Mouse (Mus musculus) spleen, adult 18-20 months (tissue): ENCODE data around the gene Xkr8.
A peak's percentile ranks its signal among the peaks of the same experiment; 100 is the strongest.
"Not testable (repeated sequence)": the region's sequence is repeated elsewhere in the genome, so short reads cannot be mapped to it uniquely, and the experiment has no call there.

Experiments used
- DNase-seq, 2 experiments: peaks; one replicate each; pipeline ENCODE4 v3.0.0; 2022; ENCODE audit warnings: mixed read lengths in 2 of 2

The Xkr8 gene

DNA sequence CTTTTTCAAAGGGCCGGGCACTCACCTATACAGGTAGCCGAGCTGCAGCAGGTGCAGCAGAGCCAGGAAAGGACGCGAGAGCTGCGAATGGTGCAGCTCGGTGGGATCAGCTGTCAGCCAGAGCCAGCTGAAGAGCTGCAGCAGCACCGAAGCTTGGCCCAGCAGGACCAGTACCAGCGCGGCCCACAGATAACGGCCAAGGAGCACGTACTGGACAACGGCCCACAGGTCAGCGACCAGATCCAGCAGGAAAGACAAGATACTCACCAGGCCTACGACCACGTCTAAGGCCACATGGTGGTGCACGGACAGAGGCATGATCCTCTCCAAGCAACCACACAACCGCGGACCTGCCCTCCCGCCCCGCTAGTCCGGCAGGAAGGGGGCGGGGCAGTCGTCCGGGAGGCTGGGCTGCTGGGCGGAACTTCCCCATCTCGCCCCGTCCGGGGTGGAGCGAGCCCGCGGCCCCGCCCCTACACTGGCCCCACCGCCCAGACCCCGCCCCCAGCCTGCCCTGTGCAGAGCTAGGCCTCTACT, at the start of gene Xkr8:
Gene Xkr8, minus strand, starts transcription at position 399 of the 537 bp plus-strand sequence.
- DNase-seq, result peak; percentile 89 to 97

DNA sequence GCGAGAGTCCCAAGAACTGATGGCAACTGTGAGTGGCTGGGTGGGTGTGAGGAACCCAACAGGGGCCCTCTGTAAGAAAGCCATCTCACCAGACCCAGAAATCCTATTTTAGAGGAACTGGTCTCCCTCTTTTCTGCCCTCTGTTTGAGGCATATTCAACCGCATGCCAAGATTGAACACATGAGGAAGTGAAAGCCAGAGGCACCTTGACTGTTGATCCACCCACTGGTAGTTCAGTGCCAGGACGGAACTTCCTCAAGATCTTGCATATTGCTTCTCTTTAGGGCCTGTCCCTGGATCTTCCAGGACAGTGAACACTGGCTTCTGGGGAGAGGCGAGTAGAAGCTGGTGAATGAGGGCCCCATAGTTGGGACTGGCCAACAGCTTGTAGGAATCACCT, 47.9 kb upstream of the Xkr8 start:
- peak in 1 of 2 experiments; percentile 24 for DNase-seq

DNA sequence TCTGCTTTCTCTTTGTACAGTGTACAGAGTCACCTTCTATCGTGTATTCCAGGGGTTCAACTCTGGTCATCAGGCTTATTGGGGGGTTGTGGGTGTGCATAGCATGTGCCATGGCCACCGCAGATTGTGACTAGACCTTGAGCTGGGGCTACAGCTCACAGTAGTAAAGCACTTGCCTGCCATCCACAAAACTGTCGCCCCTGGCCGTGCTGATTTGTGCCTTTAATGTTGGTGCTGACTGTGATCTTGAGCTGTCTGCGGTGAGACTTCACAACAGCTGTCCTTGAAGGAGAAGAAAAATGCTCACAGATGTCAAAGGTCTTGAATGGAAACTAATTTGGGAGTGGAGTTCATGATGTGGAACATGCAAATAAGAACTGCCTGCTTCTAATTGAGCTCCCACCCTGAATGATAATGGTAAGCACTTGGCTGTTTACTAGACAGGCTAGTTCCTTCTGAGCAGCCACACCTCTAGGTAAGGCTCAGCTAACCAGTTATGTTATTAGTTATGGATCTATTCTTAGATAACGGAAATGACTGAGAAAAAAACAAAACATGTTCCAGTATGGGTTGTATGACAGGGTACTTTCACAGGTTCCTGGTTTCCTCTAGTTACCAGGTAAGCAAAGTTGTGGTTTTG, 46.3 kb upstream of the Xkr8 start:
- peak in 1 of 2 experiments; percentile 8 for DNase-seq

DNA sequence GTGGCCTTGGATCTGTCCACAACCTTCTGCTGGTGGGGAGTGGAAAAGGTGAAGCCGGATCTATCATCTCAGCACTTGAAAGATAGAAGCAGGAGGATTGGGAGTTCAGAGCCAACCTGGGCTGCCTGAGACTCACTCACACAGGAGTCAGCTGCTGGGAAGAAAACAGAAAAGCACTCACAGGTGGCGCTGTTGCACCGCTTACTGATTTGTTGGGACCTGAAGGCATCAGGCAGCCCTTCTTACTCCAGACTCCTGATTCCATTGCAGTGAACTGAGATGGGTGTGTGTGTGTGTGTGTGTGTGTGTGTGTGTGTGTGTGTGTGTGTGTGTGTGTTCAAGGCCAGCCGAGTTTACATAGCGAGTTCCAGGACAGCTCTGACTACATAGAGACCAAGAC, 44.4 kb upstream of the Xkr8 start:
- DNase-seq, result peak; percentile 71 to 87

DNA sequence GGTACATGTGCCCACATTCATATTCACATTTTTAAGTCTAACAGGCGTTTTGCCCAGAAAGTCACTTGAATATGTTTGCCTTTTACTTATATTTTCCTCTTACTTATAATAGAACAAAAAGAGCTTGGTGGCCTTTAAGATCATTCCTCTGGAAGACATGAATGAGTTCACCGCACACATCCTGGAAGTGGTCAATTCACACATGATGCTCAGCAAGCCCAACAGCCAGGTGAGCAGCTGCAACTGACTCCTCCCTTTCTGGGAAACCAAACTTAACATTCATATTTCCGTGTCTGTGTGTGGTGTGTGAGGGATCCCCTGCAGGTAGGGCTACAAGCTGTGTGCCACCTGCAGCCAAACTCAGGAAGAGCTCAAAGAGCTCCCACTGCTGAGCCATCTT, 42.6 kb upstream of the Xkr8 start:
- no peak for DNase-seq

DNA sequence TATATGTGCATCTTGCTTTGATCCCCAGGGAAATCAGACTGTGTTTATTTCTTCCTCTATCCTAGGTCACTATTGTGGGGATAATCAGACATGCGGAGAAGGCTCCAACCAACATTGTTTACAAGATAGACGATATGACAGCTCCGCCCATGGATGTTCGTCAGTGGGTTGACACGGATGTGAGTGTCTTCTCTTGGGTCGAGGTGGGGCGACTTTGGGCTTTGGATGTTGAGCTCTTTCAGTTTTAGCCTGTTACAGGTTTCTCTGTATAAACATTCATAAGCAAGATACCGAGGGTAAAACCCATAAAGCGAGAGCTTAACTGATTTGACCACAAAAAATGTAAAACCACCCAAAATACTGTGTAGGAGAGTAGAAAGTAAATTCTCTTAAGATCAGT, 39.4 kb upstream of the Xkr8 start:
- DNase-seq, result no peak

DNA sequence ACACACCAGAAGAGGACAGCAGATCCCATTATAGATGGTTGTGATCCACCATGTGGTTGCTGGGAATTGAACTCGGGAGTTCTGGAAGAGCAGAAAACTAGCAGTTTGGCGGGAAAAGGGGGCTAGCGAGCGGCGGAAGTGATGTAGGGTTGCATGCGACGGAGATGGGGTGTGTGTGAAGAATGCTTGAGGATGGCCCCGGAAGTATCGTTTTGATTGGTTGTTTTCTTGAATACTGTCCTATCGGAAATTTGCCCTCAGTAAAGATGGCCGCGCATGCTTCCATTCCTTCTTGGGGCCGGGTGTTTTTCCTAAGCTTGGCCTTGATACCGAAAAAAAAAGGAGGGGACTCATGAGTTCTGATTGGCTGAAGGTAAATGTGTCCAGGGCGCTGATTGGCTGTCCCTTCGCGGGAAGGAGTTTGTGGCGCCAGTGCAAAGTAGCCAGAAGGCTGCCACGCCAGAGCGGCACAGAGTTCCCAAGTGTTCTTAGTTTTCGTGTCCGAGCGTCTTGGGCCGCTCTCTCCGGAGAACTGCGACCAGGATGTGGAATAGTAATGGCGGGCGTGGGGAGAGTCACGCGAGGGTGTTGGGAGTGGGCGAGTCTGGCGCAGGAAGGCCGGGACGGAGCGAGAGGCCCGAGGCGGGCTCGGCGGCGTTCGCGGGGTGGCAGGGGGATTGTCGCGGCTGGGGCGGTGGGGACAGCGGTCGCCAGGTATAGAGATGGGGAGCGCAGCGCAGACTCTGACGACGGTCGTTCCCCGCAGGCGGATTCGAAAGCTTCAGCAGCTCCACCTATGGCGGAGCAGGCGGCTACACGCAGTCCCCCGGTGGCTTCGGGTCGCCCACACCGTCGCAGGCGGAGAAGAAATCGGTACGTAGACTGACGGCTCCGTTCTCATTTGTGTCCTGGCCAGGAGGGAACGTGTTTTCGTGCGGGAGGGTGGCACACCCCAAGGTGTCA, 35.8 kb upstream of the Xkr8 start, which contains the start of gene Rpa2:
Gene Rpa2, plus strand, starts transcription at position 419 of the 963 bp plus-strand sequence.
- DNase-seq, result peak; percentile 92 to 97

DNA sequence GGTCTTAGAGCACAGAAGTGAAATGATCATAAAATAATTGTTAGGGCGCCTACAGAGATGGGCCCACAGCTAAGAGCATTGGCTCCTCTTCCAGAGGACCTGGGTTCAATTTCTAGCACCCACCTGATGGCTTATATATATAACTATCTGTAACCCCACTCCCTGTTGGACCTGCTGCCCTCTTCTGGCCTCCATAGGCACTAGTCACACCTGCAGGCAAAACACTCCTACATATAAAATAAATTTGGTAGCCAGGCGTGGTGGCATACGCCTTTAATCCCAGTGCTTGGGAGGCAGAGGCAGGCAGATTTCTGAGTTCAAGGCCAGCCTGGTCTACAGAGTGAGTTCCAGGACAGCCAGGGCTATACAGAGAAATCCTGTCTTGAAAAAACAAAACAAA, 30.8 kb upstream of the Xkr8 start:
- not testable (repeated sequence) for DNase-seq

DNA sequence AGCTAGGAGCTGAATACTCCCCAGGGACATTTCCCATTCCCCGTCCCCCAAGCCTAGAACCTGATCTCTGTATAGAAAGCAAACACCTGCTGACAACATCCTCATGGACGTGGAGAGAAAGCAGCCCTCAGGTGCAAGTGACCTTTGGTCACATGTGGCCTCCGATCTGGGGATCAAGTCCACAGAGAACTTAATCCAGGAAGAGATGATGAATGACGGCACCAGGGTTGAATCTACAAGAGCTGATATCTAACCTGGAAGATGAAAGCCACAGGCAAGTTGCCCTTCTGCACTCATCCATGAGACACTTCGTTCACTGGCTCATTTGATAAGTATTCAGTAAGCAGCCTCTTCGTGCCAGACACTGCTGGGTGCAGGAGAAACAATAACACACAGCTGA, 30.3 kb upstream of the Xkr8 start:
- no peak for DNase-seq

DNA sequence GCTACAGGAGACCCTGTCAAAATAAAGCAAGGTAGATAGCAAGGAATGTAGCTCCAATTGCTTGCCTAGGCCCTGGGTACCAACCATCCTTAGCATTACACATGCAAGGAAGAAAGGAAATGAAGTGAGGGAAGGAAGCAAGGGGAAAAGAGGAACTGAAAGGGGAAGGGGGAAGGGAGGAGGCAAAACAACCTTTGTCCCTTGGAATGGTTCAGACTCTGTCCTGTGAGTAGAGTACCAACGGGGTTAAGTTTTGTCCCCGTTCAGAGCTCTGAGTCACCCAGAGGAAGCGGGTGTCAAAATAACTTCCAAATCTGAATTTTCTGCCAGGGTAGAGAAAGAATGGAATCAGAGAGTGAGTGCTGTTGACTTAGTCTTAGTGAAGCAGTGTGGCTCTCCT, 27.9 kb upstream of the Xkr8 start:
- DNase-seq, result no peak

DNA sequence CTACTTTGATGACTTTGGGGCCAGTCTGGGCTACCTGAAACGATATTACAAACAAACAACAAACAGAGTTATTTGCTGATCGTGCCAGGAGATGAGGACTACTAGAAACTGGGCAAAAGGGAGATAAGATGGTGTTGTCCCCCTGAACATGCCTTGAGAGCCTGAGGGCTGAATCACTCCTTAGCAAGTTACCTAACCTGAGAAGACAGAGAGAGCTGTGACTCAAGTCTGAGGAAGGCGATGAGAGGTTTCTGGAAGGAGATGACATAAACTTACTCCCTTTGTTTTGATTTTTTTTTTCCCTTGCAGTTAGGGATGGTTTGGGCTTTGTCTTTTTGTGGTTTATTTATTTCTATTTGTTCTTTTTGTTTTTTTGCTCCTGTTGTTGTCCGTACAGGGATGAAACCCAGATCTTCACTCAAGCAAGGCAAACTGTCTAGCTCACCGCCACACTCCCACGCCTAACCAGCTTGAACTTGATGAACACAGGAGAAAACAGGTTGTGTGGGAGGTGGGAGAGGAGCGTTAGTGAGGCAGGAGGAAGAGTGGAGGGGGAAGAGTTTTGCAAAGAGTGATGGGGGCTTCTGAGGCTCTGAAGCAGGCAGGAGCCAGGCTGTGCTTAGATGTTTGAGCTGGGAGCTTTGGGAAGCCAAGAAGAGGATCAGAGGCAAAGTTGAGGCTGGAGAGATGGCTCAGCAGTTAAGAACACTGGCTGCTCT, 25.4 kb upstream of the Xkr8 start:
- DNase-seq, result no peak

DNA sequence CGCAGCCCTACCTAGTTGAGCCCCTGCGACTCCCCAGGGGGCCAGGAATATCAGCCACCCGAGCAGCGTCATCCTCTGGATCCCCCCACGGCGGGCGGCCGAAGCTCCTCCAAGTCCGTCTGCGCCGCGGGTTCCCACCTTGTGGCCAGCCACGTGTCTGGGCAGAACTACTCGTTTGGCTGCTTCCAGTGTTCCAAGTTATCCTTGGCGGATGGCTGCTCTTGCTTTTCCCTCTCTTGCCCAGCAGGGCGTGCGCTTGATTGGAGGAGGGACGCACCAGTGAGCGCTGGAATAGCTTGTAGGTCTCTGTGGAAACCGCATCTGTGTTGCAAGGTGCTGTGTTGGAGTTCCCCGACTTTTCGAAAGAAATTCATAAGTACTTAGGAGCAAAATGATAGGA, 24.6 kb upstream of the Xkr8 start, which contains the start of gene Smpdl3b:
Gene Smpdl3b, minus strand, starts transcription at position 279 of the 400 bp plus-strand sequence.
- peak in 1 of 2 experiments; percentile 33 for DNase-seq

DNA sequence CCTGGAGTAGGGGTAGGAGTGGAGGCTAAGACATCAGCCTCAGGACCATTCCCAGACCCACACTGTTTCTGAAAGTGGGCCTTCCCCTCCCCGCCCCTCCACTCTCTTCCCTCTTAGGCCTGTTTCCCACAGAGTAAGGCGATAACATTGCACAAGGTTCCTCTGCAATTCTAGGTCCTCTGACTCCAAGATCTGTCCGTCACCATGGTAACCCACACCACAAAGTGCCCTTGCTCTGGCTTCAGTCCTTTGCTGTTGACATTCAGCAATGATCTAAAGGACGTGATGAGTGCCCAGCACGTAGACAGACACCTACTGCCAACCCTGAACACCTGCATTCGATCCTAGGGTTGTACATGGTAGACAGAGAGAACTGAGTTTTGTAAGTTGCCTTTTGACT, 20.6 kb upstream of the Xkr8 start:
- DNase-seq, result no peak

DNA sequence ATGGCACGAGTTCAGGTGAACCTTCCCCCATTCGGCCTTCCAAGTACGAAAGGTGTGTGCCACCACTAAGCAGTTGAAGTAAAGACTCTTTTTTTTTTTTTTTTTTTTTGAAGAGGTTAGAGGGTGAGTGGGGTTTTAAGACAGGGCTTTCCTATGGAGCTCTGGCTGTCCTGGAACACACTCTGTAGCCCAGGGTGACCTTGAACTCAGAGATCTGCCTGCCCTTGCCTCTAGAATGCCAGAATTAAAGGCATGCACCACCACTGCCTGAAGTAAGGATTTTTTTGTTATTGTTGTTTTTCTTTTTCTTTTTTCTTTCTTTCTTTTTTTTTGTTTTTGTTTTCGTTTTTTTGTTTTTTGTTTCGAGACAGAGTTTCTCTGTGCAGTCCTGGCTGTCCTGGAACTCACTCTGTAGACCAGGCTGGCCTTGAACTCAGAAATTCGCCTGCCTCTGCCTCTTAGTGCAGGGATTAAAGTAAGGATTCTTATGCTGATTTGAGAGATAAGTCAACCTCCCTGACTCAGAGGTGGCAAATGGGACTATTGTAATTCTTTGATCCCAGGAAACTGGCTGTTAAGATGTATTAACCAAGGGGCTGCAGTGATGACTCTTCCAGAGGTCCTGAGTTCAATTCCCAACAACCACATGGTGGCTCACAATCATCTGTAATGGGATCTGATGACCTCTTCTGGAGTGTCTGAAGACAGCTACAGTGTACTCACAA, 17.1 kb upstream of the Xkr8 start:
- DNase-seq, result no peak

DNA sequence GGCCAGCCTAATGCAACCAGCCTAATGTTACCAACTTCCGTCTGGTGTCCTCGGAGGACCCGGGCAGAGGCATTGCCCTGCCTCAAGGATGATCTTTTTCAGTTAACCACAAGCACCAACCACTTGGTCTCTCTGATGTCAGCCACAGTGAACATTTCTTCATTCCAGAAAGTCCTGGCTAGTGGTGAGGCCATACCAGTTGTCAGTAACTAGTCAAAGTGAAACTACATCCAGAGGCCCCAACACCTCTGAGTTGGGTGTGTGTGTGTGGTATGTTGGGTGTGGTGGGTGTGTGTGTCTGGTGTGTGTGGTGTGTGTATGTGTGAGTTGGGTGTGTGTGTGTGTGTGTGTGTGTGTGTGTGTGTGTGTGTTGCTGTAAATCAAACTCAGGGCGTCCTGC, 16.4 kb upstream of the Xkr8 start:
- no peak for DNase-seq

DNA sequence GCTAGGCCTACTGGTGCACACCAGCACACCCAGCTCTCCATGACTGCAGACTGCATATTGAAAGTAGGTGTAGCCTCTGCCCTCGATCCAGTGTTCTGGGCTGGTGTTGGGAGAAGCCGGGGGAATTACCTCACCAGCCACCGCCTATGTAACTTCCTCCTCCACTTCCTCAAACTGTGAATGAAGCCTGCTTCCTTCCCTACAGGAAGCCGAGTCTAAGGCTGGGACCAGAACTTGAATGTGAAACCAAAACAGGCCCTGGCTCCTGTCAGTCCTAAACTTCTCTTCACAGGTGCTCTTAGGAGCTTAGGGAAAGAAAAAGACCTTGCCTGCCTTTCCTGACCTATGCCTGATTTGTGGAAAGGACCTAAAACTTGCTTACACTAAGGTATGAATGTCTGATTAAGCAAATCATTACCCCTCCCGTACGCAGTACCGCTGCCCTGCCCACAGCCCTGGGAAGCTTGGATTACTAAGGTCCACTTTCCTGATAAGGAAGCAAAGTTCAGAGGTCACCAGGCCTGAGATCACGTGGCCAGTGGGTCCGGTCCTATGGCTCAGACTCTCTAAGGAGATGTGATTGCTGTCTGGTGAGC, 15.4 kb upstream of the Xkr8 start:
- peak; percentile 42 to 55 for DNase-seq

DNA sequence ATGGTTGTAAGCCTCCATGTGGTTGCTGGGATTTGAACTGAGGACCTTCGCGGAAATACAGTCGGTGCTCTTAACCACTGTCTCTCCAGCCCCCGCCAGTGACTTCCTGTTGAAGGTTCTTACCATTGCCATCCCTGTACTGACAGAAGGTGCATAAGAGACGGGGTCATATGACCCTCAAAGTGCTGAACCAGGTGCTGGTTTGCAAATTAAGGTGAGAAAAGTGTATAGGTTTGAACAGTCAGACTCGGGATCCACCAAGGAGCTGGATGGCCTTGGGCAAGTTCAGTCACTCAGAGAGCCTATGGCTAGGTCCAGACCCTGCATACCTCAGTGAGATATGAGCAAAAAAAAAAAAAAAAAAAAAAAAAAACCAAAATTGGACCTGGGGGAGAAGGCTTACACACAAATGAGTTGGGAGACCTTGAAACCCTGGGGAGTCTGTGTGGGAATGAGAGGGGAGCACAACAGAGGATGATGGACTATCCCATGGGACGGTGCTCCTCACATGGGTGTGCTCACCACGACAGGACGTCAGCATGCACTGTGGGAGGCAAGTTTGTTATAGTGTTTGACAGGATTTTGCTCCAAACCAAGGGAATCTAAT, 14.7 kb upstream of the Xkr8 start:
- no peak for DNase-seq

DNA sequence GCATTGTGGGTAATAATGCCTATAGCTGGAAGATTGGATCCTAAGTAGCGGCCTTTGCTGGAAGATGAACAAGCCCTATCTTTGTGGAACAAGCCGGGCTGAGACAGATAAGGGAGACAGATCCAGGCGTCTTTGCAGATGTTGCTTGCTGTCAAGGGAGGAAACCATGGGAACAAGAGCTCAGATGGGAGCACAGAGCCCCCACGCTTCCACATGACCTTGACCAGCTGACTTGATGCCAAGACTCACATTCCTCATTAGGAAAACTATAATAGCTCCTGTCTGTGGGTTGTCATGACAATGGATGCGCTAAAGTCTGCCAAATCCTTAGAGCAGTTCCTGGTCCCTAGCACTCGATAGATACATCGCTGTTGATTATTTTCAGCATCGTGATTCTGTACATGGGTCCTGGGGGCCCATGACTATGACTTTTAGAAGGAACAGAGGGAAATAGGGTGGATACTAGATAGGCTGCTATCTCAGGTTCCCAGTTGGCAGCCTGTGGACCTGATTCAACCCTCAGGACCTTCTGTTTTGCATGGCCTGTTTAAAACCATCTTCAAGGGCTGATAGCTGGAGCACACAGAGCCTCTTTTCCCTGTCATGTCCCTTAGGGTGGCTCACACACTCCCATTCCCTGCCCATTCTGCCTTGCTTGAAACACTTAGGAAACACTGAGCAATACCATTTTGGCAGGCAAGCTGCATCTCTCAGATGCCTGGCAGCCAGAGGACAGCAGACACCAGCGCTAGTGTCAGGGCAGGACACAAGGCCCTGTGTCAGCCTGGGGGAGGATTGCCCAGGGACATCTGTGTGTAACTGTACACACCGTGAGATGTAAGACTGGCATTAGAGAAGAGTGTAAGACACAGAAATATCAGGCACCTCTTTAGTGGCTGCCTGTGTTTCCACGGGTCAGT, 11.9 kb upstream of the Xkr8 start:
- no peak for DNase-seq

DNA sequence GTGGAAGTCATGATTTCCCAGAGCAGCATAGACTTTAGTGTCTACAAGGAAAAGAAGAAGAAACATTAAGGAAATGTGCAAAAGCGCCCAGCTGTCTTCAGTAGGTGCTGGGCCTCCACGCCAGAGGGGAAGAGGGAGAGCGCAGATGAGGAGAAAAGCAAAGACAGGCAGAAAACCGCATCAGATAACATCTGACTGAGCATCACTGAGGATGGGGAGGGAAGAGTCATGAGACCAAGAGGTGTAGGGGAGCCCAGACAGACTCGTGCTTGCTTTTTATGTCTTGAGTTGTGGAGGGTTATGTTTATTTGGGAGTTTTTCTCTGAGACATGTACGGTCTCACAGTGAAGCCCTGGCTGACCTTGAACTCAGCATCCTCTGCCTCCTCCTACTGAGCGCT, 9.1 kb upstream of the Xkr8 start:
- no peak for DNase-seq

DNA sequence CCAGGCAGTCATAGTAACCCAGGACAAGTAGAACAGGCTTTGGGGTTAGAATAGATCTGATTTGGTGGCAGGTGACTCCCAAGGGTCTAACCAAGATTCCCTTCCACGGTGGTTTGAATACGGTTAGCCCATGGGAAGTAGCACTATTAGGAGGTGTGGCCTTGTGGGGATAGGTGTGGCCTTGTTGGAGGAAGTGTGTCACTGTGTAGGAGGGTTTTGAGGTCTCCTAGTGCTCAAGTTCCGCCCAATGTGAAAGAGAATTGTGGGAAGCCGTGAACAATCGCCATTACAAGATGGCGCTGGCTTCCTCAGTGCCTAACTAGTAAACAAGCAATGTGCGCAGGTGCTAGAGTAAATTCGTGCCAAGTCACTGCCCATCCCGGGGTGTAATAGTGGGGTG, 4.8 kb upstream of the Xkr8 start:
- DNase-seq, result not testable (repeated sequence)
